Mouse (Mus musculus) intestine, embryonic 14.5 days (tissue): ENCODE measurements at regions not wholly inside any gene's neighbourhood (a gene's known extent, or its start where the extent isn't known, plus 50 kb on each side); places are given as distances from the start of the nearest gene placed in this dataset.
"Not testable (repeated sequence)": the region's sequence is repeated elsewhere in the genome, so short reads cannot be mapped to it uniquely, and the experiment has no call there.

Experiments
- ATAC-seq: fragments of 200-750 bp; cut with Nextera tagmentation; replicated peaks from 2 replicates; pipeline ENCODE4 v1.8.0; 2017; ENCODE audit warnings: low read depth, moderate number of reproducible peaks, moderate TSS enrichment, moderate library complexity; ENCODE audit not compliant: low FRiP score, low TSS enrichment
- DNase-seq: peaks from one replicate; pipeline ENCODE4 v3.0.0-alpha.2; 2018; ENCODE audit warnings: low spot score
- H3K27ac ChIP-seq: fragments of 300-500 bp; sonication (generic); 2 replicates; pipeline ENCODE4 v1.5.1; 2014; ENCODE audit warnings: low read depth, mild to moderate bottlenecking, control low read depth
- H3K27me3 ChIP-seq: fragments of 300-500 bp; sonication (generic); replicated peaks from 2 replicates; pipeline ENCODE4 v1.6.1; 2014; ENCODE audit warnings: low read length, control low read depth; ENCODE audit not compliant: control insufficient read depth, insufficient read depth
- H3K36me3 ChIP-seq: fragments of 300-500 bp; sonication (generic); 2 replicates; pipeline ENCODE4 v1.6.1; 2014; ENCODE audit warnings: low read length, control low read depth; ENCODE audit not compliant: control insufficient read depth, insufficient read depth
- H3K4me1 ChIP-seq: fragments of 300-500 bp; sonication (generic); replicated peaks from 2 replicates; pipeline ENCODE4 v1.6.1; 2014; ENCODE audit warnings: low read length, control low read depth, mixed read lengths; ENCODE audit not compliant: control insufficient read depth, insufficient read depth
- H3K4me2 ChIP-seq: fragments of 300-500 bp; sonication (generic); 2 replicates; pipeline ENCODE4 v1.6.1; 2014; ENCODE audit warnings: low read length
- H3K4me3 ChIP-seq: fragments of 300-500 bp; sonication (generic); 2 replicates; pipeline ENCODE4 v1.5.1; 2014; ENCODE audit warnings: low read depth, low read length, control low read depth, mixed read lengths
- H3K9ac ChIP-seq: fragments of 300-500 bp; sonication (generic); 2 replicates; pipeline ENCODE4 v1.6.1; 2014; ENCODE audit warnings: mild to moderate bottlenecking, low read length
- H3K9me3 ChIP-seq: fragments of 300-500 bp; sonication (generic); 2 replicates; pipeline ENCODE4 v1.6.1; 2016; ENCODE audit warnings: low read length, control low read depth; ENCODE audit not compliant: control insufficient read depth
- WGBS: fragments of 180-500 bp; shearing (Covaris S2); extraction: QIAGEN DNeasy Blood & Tissue Kit; methylation state at CpG from one replicate; pipeline ENCODE4 v1.1.7; 2014; 5-methylcytosine and 5-hydroxymethylcytosine counted together

- Histone ChIP-seq H3K9me3 (no peaks in the 10 kb centered on the region), H3K4me2 (no peak overlapping the region), H3K4me3 (no peak overlapping the region), H3K36me3 (no peaks in the 10 kb centered on the region), H3K9ac (no peak overlapping the region), H3K27me3 (no peaks in the 10 kb centered on the region), H3K4me1 (no peaks in the 10 kb centered on the region), H3K27ac (no peak overlapping the region)
- DNase-seq: no peak
- WGBS: 28% methylated on average over 2 of the region's 2 CpGs
- no peak for ATAC-seq
Observed at GRCm38 (mm10) chr13:7233399-7233798, 584.8 kb upstream of the Pfkp start.

DNA sequence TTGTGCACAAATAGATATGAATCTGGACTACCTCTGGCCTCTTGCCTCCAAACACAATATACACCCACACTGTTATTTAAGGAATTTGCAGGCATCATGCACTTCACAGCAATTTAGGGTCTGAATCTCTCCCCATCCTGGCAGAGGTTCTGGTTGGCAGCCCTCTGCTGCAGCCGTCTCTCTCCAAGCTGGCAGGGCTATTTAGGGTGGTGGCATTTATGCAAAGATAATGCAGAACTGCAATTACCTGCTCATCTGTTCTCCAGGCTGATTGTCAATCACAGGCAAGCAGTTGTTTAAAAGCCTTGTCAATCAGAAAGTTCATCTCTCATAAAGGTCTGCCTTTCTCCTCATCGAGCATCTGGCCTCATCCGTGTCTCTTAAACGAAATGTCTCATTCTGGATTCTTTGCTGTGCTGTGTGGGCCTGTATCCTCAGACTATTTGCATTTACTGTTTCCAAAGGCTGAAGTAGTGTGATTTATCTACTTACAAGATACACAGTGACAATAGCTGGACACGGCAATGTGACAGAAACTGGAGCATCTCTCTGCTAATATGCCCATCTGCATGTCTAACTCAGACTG lies 558.1 kb upstream of the Pfkp start:
- Histone ChIP-seq H3K36me3 (no peaks in the 10 kb centered on the region), H3K9me3 (no peaks in the 10 kb centered on the region), H3K4me1 (no peaks in the 10 kb centered on the region), H3K27ac (no peak overlapping the region), H3K4me3 (no peak overlapping the region), H3K9ac (no peak overlapping the region), H3K4me2 (no peak overlapping the region), H3K27me3 (no peaks in the 10 kb centered on the region)
- ATAC-seq (no peak), DNase-seq (no peak)
- WGBS: 77% methylated on average over 5 of the region's 5 CpGs

GRCm38 (mm10) chr13:7195990-7196389 lies 547.4 kb upstream of the Pfkp start:
- WGBS: 50% methylated on average over 6 of the region's 6 CpGs
- DNase-seq: no peak

GRCm38 (mm10) chr13:7182216-7182751 lies 533.7 kb upstream of the Pfkp start:
- H3K4me2 ChIP-seq: no peak overlapping the region
- ATAC-seq (no peak), DNase-seq (no peak)
- H3K36me3 ChIP-seq: no peaks in the 10 kb centered on the region
- no peak overlapping the region for H3K27ac ChIP-seq
- H3K9me3 ChIP-seq: no peaks in the 10 kb centered on the region
- 73% methylated on average over 4 of the region's 4 CpGs for WGBS
- no peaks in the 10 kb centered on the region for H3K27me3 ChIP-seq
- H3K4me3 ChIP-seq: no peak overlapping the region
- H3K9ac ChIP-seq: no peak overlapping the region
- H3K4me1 ChIP-seq: no peaks in the 10 kb centered on the region

More at GRCm38 (mm10) chr13:7195990-7196389, 547.4 kb upstream of the Pfkp start:
- Histone ChIP-seq H3K27me3 (no peaks in the 10 kb centered on the region), H3K27ac (no peak overlapping the region), H3K36me3 (no peaks in the 10 kb centered on the region), H3K4me1 (no peaks in the 10 kb centered on the region), H3K9ac (no peak overlapping the region), H3K4me2 (no peak overlapping the region), H3K4me3 (no peak overlapping the region), H3K9me3 (no peaks in the 10 kb centered on the region)
- ATAC-seq: no peak

- Histone ChIP-seq H3K36me3 (no peaks in the 10 kb centered on the region), H3K4me3 (no peak overlapping the region), H3K4me2 (no peak overlapping the region), H3K27me3 (no peaks in the 10 kb centered on the region), H3K27ac (no peak overlapping the region), H3K9ac (no peak overlapping the region), H3K4me1 (no peaks in the 10 kb centered on the region), H3K9me3 (peaks cover 4% of the 10 kb centered on the region; the same call in 1 of the 2 replicates)
- 71% methylated on average over 9 of the region's 9 CpGs for WGBS
- ATAC-seq: no peak
- DNase-seq: no peak
Observed at GRCm38 (mm10) chr13:7175561-7176160, 527.1 kb upstream of the Pfkp start.

GRCm38 (mm10) chr13:7170035-7170434 lies 521.5 kb upstream of the Pfkp start:
- H3K36me3 ChIP-seq, H3K27me3 ChIP-seq, H3K9me3 ChIP-seq, H3K27ac ChIP-seq, H3K4me1 ChIP-seq, H3K4me3 ChIP-seq, DNase-seq, H3K4me2 ChIP-seq, H3K9ac ChIP-seq, ATAC-seq: not testable (repeated sequence)
- 95% methylated on average over 3 of the region's 3 CpGs for WGBS

GRCm38 (mm10) chr13:7146337-7146736 lies 497.8 kb upstream of the Pfkp start:
- ATAC-seq (no peak), DNase-seq (no peak)
- Histone ChIP-seq H3K4me3 (no peak overlapping the region), H3K27ac (no peak overlapping the region), H3K27me3 (no peaks in the 10 kb centered on the region), H3K9me3 (no peaks in the 10 kb centered on the region), H3K4me1 (no peaks in the 10 kb centered on the region), H3K9ac (no peak overlapping the region), H3K36me3 (no peaks in the 10 kb centered on the region), H3K4me2 (no peak overlapping the region)
- WGBS: 76% methylated on average over 4 of the region's 4 CpGs

DNA sequence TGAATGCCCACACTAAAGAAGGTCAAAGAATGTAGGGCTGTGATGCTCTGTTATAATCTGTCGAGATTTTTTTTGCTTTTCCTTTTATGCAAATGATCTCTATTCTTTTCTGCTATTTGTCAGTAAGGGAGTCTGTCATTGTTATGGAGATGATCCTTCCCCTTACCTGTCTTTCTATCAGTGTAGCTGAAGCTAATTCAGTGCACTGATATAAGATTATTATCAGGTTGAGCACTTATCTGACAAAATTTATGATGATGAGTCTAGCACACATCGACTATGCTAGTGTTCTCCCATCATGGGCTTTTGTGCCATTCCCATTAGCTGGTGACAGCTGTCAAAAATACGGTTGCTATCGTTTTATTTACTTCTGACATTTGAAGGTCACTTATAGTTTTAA lies 462.0 kb upstream of the Pfkp start:
- no peaks in the 10 kb centered on the region for H3K4me1 ChIP-seq
- 88% methylated on average over 4 of the region's 4 CpGs for WGBS
- no peak overlapping the region for H3K9ac ChIP-seq
- no peaks in the 10 kb centered on the region for H3K27me3 ChIP-seq
- DNase-seq (no peak), ATAC-seq (no peak)
- no peaks in the 10 kb centered on the region for H3K9me3 ChIP-seq
- H3K4me2 ChIP-seq: no peak overlapping the region
- no peak overlapping the region for H3K4me3 ChIP-seq
- no peak overlapping the region for H3K27ac ChIP-seq
- H3K36me3 ChIP-seq: no peaks in the 10 kb centered on the region

- ATAC-seq: no peak
- no peaks in the 10 kb centered on the region for H3K9me3 ChIP-seq
- H3K27ac ChIP-seq: no peak overlapping the region
- 64% methylated on average over 4 of the region's 4 CpGs for WGBS
- H3K9ac ChIP-seq: no peak overlapping the region
- no peaks in the 10 kb centered on the region for H3K36me3 ChIP-seq
- H3K4me3 ChIP-seq: no peak overlapping the region
- H3K27me3 ChIP-seq: no peaks in the 10 kb centered on the region
- no peak overlapping the region for H3K4me2 ChIP-seq
- DNase-seq: no peak
- H3K4me1 ChIP-seq: no peaks in the 10 kb centered on the region
Observed at GRCm38 (mm10) chr13:7103289-7103688, 454.7 kb upstream of the Pfkp start.
